Mouse (Mus musculus): ENCODE data around the gene Hnrnpu. TPM values are rescaled to one million over a fixed set of nuclear protein-coding genes. Genes with fewer than 3 reads are reported as not detected.
A peak's percentile ranks its signal among the peaks of the same experiment; 100 is the strongest.

Gene Hnrnpu
- polyA plus RNA-seq, 1 experiment from 2014 or later: 284 TPM

DNA sequence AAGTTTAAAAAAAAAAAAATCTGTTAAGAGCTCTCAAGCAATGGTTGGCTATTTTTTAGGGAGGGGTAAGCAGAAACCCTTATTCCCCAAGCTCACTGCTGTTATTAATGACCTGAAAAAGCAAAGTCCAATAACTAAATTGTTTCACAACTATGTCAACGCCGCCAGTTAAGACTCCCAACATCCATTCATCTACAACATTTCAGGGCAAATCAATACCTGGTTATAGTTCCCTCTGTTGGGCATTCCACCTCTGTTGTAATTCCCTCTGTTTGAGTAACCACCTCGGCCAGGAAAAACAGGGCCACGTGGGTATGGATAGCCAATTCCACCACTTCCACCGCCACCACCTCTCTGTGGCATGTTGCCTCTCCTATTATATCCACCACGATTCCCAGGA is 7.7 kb downstream of the Hnrnpu start:
- no peak overlapping the region for H3K4me3 ChIP-seq (ENCODE audit: low read depth, low read length)
- ATAC-seq (no peak), DNase-seq (ENCODE audit: low spot score) (no peak)
- peaks cover 85% of the 10 kb centered on the region for H3K36me3 ChIP-seq (ENCODE audit: control insufficient read depth, insufficient read depth, low read length)
- H3K27ac ChIP-seq (ENCODE audit: low read depth, low read length): no peak overlapping the region
- WGBS: 65% methylated on average over 6 of the region's 6 CpGs
- no peaks in the 10 kb centered on the region for H3K9me3 ChIP-seq (replicated peaks; ENCODE audit: control insufficient read depth, low read length)
- peaks cover 8% of the 10 kb centered on the region for H3K4me1 ChIP-seq (ENCODE audit: control insufficient read depth, insufficient read depth, low read length)
- H3K27me3 ChIP-seq (replicated peaks; ENCODE audit: control insufficient read depth, insufficient read depth, low read length): no peaks in the 10 kb centered on the region
- H3K9ac ChIP-seq (ENCODE audit: low read length): no peak overlapping the region
- H3K4me2 ChIP-seq (ENCODE audit: low read length): no peak overlapping the region

DNA sequence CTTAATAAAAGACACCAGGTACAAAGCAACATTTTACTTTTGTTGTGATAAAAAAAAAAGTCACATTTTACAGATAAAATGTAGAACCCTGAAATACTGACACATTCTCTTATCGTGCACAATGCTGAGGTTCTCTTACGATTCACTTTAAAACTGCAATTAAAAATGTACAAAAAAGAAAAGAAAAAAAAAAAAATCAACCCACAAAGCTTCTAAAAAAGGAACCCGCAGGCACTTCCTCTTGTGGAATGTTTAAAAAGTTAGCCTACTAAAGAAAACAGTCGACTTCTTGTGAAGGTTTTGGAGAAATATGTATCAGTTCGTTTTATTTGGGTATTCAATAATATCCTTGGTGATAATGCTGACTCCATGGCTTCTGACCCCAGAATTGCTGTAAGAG is 8.6 kb downstream of the Hnrnpu start:
- no peaks in the 10 kb centered on the region for H3K9me3 ChIP-seq (replicated peaks; ENCODE audit: control insufficient read depth, low read length)
- no peak for ATAC-seq
- no peak overlapping the region for H3K4me2 ChIP-seq (ENCODE audit: low read length)
- no peaks in the 10 kb centered on the region for H3K27me3 ChIP-seq (replicated peaks; ENCODE audit: control insufficient read depth, insufficient read depth, low read length)
- no peak overlapping the region for H3K9ac ChIP-seq (ENCODE audit: low read length)
- H3K4me3 ChIP-seq (ENCODE audit: low read depth, low read length): no peak overlapping the region
- no peak for DNase-seq (ENCODE audit: low spot score)
- WGBS: 83% methylated on average over 5 of the region's 5 CpGs
- peaks cover 3% of the 10 kb centered on the region for H3K4me1 ChIP-seq (ENCODE audit: control insufficient read depth, insufficient read depth, low read length)
- H3K36me3 ChIP-seq (ENCODE audit: control insufficient read depth, insufficient read depth, low read length): peaks cover 86% of the 10 kb centered on the region
- no peak overlapping the region for H3K27ac ChIP-seq (ENCODE audit: low read depth, low read length)

DNA sequence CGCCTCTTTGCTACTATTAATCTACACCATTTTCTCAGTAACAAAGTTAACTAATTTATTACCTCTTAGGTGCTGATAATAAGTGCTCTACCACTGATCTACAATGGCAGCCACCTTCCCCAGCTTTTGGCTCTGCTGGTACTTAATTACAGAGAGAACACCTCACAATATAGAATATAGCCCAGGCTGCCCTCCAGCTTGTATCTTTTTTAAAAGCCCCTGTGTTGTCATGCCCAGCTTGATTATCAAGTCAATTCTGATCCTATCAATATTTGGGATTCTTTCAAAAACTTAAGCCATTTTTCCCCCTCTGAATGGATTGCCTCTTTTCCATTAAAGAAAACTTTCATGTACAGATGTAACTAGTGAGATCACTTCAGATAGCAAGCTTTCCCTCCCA is 10.6 kb downstream of the Hnrnpu start:
- Histone ChIP-seq H3K9me3 (replicated peaks; ENCODE audit: control insufficient read depth, low read length) (no peaks in the 10 kb centered on the region), H3K27ac (ENCODE audit: low read depth, low read length) (no peak overlapping the region), H3K4me3 (ENCODE audit: low read depth, low read length) (no peak overlapping the region), H3K9ac (ENCODE audit: low read length) (no peak overlapping the region), H3K27me3 (replicated peaks; ENCODE audit: control insufficient read depth, insufficient read depth, low read length) (no peaks in the 10 kb centered on the region), H3K36me3 (ENCODE audit: control insufficient read depth, insufficient read depth, low read length) (peaks cover 85% of the 10 kb centered on the region), H3K4me2 (ENCODE audit: low read length) (no peak overlapping the region), H3K4me1 (ENCODE audit: control insufficient read depth, insufficient read depth, low read length) (no peaks in the 10 kb centered on the region)
- WGBS: 86% methylated on average over 1 of the region's 1 CpGs
- no peak for DNase-seq (ENCODE audit: low spot score)
- no peak for ATAC-seq

DNA sequence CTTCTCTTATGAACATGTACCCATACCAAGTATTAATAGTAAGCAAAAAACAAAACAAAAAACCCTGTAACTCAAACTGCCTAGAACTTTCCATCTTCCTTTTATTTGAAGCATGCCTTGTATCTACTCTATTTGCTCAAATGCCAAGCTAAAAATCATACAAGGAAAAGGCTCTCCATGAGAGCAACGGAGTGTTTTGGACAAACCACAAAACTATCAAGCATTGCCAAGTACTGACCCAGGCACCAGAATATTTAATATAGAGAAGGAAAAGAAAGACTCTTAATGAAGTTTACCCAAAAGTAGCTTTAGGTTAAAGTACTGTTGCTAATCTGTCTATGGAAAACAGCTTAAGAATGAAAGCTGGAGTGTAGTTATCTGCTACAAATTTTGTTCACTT is 11.2 kb downstream of the Hnrnpu start:
- DNase-seq (ENCODE audit: low spot score) (no peak), ATAC-seq (no peak)
- Histone ChIP-seq H3K36me3 (ENCODE audit: control insufficient read depth, insufficient read depth, low read length) (peaks cover 85% of the 10 kb centered on the region), H3K4me2 (ENCODE audit: low read length) (no peak overlapping the region), H3K27ac (ENCODE audit: low read depth, low read length) (no peak overlapping the region), H3K9me3 (replicated peaks; ENCODE audit: control insufficient read depth, low read length) (no peaks in the 10 kb centered on the region), H3K27me3 (replicated peaks; ENCODE audit: control insufficient read depth, insufficient read depth, low read length) (no peaks in the 10 kb centered on the region), H3K9ac (ENCODE audit: low read length) (no peak overlapping the region), H3K4me1 (ENCODE audit: control insufficient read depth, insufficient read depth, low read length) (peaks cover 2% of the 10 kb centered on the region; the same call in 1 of the 2 replicates), H3K4me3 (ENCODE audit: low read depth, low read length) (no peak overlapping the region)
- WGBS: 97% methylated on average over 1 of the region's 1 CpGs

DNA sequence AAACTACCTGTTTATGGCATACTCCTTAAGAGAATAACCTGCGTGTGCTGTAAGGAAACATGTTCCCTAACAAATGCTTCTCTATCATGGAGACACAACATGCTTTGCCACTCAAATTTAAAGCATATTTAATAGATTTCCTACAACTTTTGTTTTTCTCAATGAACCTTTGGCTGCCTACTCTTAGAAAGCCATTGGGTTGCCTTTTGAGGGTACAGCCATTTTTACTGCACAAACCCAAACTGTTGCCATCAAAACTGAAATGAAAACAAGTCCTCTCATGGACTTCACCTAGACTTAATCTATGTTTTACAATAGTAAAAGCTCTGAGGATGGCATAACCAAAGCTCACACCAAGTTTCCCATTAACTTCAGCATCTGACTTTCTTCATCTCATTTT is 13.0 kb downstream of the Hnrnpu start:
- H3K36me3 ChIP-seq (ENCODE audit: control insufficient read depth, insufficient read depth, low read length): peaks cover 74% of the 10 kb centered on the region
- no peak overlapping the region for H3K9ac ChIP-seq (ENCODE audit: low read length)
- 96% methylated on average over 1 of the region's 1 CpGs for WGBS
- ATAC-seq: no peak
- H3K4me3 ChIP-seq (ENCODE audit: low read depth, low read length): no peak overlapping the region
- no peak overlapping the region for H3K4me2 ChIP-seq (ENCODE audit: low read length)
- no peak overlapping the region for H3K27ac ChIP-seq (ENCODE audit: low read depth, low read length)
- no peak for DNase-seq (ENCODE audit: low spot score)
- H3K9me3 ChIP-seq (replicated peaks; ENCODE audit: control insufficient read depth, low read length): no peaks in the 10 kb centered on the region
- peaks cover 10% of the 10 kb centered on the region for H3K4me1 ChIP-seq (ENCODE audit: control insufficient read depth, insufficient read depth, low read length)
- no peaks in the 10 kb centered on the region for H3K27me3 ChIP-seq (replicated peaks; ENCODE audit: control insufficient read depth, insufficient read depth, low read length)

DNA sequence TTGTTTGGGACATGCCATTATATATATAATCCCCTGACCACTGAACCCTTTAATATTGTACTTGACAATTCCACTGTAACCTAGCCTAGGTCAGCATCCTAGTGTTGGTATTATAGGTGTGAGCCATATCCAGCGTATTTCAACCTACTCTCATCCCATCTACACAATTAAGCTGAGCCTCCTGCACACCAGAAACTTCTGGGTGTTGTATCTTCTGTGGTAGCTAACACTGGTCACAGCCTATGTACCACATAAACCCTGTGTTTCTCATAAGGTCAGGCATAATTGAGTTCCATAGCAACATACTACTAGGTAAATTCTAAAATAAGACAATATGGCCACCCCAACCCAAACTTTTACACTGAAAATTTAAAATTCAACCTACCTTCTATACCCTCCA is 14.4 kb downstream of the Hnrnpu start:
- 92% methylated on average over 1 of the region's 1 CpGs for WGBS
- Histone ChIP-seq H3K4me3 (ENCODE audit: low read depth, low read length) (no peak overlapping the region), H3K36me3 (ENCODE audit: control insufficient read depth, insufficient read depth, low read length) (peaks cover 64% of the 10 kb centered on the region), H3K4me2 (ENCODE audit: low read length) (no peak overlapping the region), H3K27ac (ENCODE audit: low read depth, low read length) (no peak overlapping the region), H3K9ac (ENCODE audit: low read length) (no peak overlapping the region), H3K9me3 (replicated peaks; ENCODE audit: control insufficient read depth, low read length) (no peaks in the 10 kb centered on the region), H3K4me1 (ENCODE audit: control insufficient read depth, insufficient read depth, low read length) (peaks cover 10% of the 10 kb centered on the region), H3K27me3 (replicated peaks; ENCODE audit: control insufficient read depth, insufficient read depth, low read length) (no peaks in the 10 kb centered on the region)
- no peak for DNase-seq (ENCODE audit: low spot score)
- ATAC-seq: no peak

DNA sequence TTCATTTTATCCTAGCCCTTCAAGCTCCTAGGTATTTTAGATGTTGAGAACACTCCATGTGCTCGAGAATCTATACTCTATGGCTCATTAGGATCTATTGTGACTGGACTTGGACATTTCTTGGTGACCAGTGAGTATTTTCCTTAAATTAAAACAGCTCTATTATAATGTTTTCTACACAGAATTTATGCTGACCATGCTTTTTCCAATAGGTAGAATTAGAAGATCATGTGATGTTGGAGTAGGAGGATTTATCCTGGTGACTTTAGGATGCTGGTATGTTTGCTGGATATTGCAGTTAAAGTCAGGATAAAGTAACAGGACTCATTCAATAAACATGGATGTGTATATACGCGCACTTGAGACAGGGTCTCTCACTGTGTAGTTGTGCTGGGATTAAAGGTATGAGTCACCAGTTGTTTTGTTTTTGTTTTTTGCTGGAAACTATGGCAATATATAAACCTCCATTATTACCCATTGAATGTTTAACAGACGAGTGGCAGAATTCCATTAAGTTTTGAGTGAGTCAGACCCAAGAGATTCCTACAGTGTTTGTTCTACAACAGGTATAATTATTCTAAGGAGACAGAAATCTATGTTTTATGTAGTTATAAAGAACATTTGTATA is 15.8 kb downstream of the Hnrnpu start:
- Histone ChIP-seq H3K9ac (ENCODE audit: low read length) (peak overlapping the region; percentile 22; the same call in 1 of the 2 replicates), H3K4me1 (ENCODE audit: control insufficient read depth, insufficient read depth, low read length) (peaks cover 15% of the 10 kb centered on the region), H3K36me3 (ENCODE audit: control insufficient read depth, insufficient read depth, low read length) (peaks cover 51% of the 10 kb centered on the region), H3K27me3 (replicated peaks; ENCODE audit: control insufficient read depth, insufficient read depth, low read length) (no peaks in the 10 kb centered on the region), H3K4me3 (ENCODE audit: low read depth, low read length) (no peak overlapping the region), H3K27ac (ENCODE audit: low read depth, low read length) (no peak overlapping the region), H3K4me2 (ENCODE audit: low read length) (peak overlapping the region; percentile 67), H3K9me3 (replicated peaks; ENCODE audit: control insufficient read depth, low read length) (no peaks in the 10 kb centered on the region)
- DNase-seq (ENCODE audit: low spot score) (no peak), ATAC-seq (no peak)
- 51% methylated on average over 4 of the region's 4 CpGs for WGBS

DNA sequence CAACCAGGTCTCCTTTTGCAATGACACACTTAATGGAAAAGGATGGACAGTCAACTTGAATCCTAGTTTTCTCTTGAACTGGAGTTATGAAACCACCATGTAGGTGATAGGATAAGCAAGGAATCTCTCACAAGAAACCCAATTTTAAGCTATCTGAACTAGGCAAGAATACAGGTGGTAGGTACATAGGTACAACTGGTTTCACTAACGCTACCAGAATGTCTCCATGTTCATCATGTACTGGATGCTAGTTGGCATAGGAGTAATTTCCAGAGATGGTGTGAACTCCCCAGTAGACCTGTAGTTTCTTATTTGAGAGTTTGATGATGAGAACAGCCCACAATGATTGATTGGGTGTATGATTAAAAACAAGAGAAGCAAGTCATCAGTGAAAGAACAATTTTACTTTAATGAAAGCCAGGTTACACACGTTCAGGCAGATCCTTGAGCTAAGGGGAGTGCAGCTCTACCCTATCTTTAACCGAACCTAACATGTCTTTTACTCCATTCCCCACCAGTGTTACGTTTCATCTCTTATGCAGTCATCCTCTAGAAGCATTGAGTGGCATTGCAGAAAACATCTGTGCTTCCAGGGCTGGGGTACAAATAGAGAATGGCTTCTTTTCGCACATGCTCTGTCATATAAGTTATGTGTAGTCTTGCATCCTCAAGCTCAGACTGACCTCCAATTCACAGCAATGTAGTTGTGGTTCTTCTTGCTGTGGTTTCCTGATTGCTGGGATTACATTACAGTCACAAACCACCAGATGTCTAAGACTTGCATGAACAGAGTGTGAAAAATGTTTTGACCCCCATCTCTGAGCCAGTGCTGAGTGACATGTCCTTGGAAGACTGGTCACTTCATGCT is 16.6 kb downstream of the Hnrnpu start:
- Histone ChIP-seq H3K9me3 (replicated peaks; ENCODE audit: control insufficient read depth, low read length) (no peaks in the 10 kb centered on the region), H3K27ac (ENCODE audit: low read depth, low read length) (0 out of 2 replicates have a peak overlapping the region, but pooled peaks have one; percentile 34), H3K4me1 (ENCODE audit: control insufficient read depth, insufficient read depth, low read length) (peaks cover 15% of the 10 kb centered on the region), H3K4me3 (ENCODE audit: low read depth, low read length) (peak overlapping the region; percentile 67), H3K36me3 (ENCODE audit: control insufficient read depth, insufficient read depth, low read length) (peaks cover 45% of the 10 kb centered on the region), H3K27me3 (replicated peaks; ENCODE audit: control insufficient read depth, insufficient read depth, low read length) (no peaks in the 10 kb centered on the region), H3K4me2 (ENCODE audit: low read length) (peak overlapping the region; percentile 67), H3K9ac (ENCODE audit: low read length) (peak overlapping the region; percentile 78; the same call in 1 of the 2 replicates)
- WGBS: 41% methylated on average over 5 of the region's 5 CpGs
- ATAC-seq (no peak), DNase-seq (ENCODE audit: low spot score) (no peak)
